Mouse (Mus musculus) stomach, embryonic 16.5 days (tissue): ENCODE measurements around the gene Xpo4. TPM values are rescaled to one million over a fixed set of nuclear protein-coding genes. Genes with fewer than 3 reads are reported as not detected.
A peak's percentile ranks its signal among the peaks of the same experiment; 100 is the strongest.
"Not testable (repeated sequence)": the region's sequence is repeated elsewhere in the genome, so short reads cannot be mapped to it uniquely, and the experiment has no call there.

Experiments used
- ATAC-seq: fragments of 200-750 bp; cut with Nextera tagmentation; 2 replicates; pipeline ENCODE4 v1.8.0; 2017; ENCODE audit warnings: moderate number of reproducible peaks, moderate TSS enrichment; ENCODE audit not compliant: insufficient read depth, low FRiP score
- H3K27ac ChIP-seq: fragments of 300-500 bp; sonication (generic); 2 replicates; pipeline ENCODE4 v1.5.1; 2014; ENCODE audit warnings: low read length
- H3K27me3 ChIP-seq: fragments of 300-500 bp; sonication (generic); 2 replicates; pipeline ENCODE4 v1.6.1; 2014; ENCODE audit warnings: low read length, control low read depth, mixed read lengths; ENCODE audit not compliant: control insufficient read depth, insufficient read depth
- H3K36me3 ChIP-seq: fragments of 300-500 bp; sonication (generic); 2 replicates; pipeline ENCODE4 v1.6.1; 2014; ENCODE audit warnings: low read length; ENCODE audit not compliant: control insufficient read depth, insufficient read depth
- H3K4me1 ChIP-seq: fragments of 300-500 bp; sonication (generic); 2 replicates; pipeline ENCODE4 v1.6.1; 2014; ENCODE audit warnings: low read length, control low read depth, mixed read lengths; ENCODE audit not compliant: control insufficient read depth, insufficient read depth
- H3K4me2 ChIP-seq: fragments of 300-500 bp; sonication (generic); 2 replicates; pipeline ENCODE4 v1.6.1; 2014; ENCODE audit warnings: low read depth, low read length, mixed read lengths
- H3K4me3 ChIP-seq: fragments of 300-500 bp; sonication (generic); replicated peaks from 2 replicates; pipeline ENCODE4 v1.5.1; 2014; ENCODE audit warnings: mild to moderate bottlenecking, low read length
- H3K9ac ChIP-seq: fragments of 300-500 bp; sonication (generic); 2 replicates; pipeline ENCODE4 v1.6.1; 2014; ENCODE audit warnings: low read length
- H3K9me3 ChIP-seq: fragments of 300-500 bp; sonication (generic); replicated peaks from 2 replicates; pipeline ENCODE4 v1.6.1; 2016; ENCODE audit warnings: low read length, control low read depth; ENCODE audit not compliant: control insufficient read depth
- WGBS: fragments of 180-500 bp; shearing (Covaris S2); extraction: QIAGEN DNeasy Blood & Tissue Kit; methylation state at CpG from one replicate; pipeline ENCODE4 v1.1.7; 2014; 5-methylcytosine and 5-hydroxymethylcytosine counted together
- polyA plus RNA-seq: library from polyadenylated mRNA; unstranded; fragments of >200 nt; fragmentation: Nextera tagmentation; extraction: Ambion mirVana; gene quantifications from 2 replicates; pipeline ENCODE4 v1.2.1, GENCODE M21; 2015

Gene Xpo4
- polyA plus RNA-seq, 1 experiment from 2014 or later, result 18.6 TPM

- peaks cover 8% of the 10 kb centered on the region for H3K4me1 ChIP-seq
- H3K27me3 ChIP-seq, result no peaks in the 10 kb centered on the region
- H3K36me3 ChIP-seq, result no peaks in the 10 kb centered on the region
- peak overlapping the region; percentile 95 for H3K9ac ChIP-seq
- peak overlapping the region; percentile 96 for H3K27ac ChIP-seq
- WGBS, result 0% methylated on average over 19 of the region's 19 CpGs
- H3K4me3 ChIP-seq, result peak overlapping the region; percentile 74
- peak overlapping the region; percentile 76 for H3K4me2 ChIP-seq
- ATAC-seq, result peak; percentile 65; the same call in 1 of the 2 replicates
- H3K9me3 ChIP-seq, result no peaks in the 10 kb centered on the region
These were observed 864 bp downstream of the Xpo4 start for GRCm38 (mm10) chr14:57664311-57664821.

GRCm38 (mm10) chr14:57663630-57664029 is 1.6 kb downstream of the Xpo4 start:
- Histone ChIP-seq H3K9me3 (no peaks in the 10 kb centered on the region), H3K27ac (no peak overlapping the region), H3K4me2 (peak overlapping the region; percentile 76), H3K4me1 (peaks cover 8% of the 10 kb centered on the region), H3K9ac (peak overlapping the region; percentile 54), H3K4me3 (peak overlapping the region; percentile 74), H3K27me3 (no peaks in the 10 kb centered on the region), H3K36me3 (no peaks in the 10 kb centered on the region)
- 26% methylated on average over 1 of the region's 1 CpGs for WGBS
- ATAC-seq, result no peak

- 95% methylated on average over 4 of the region's 4 CpGs for WGBS
These were observed 6.9 kb downstream of the Xpo4 start for GRCm38 (mm10) chr14:57658301-57658700.

GRCm38 (mm10) chr14:57657500-57657899 is 7.7 kb downstream of the Xpo4 start:
- H3K9me3 ChIP-seq, result no peaks in the 10 kb centered on the region
- no peaks in the 10 kb centered on the region for H3K27me3 ChIP-seq
- H3K36me3 ChIP-seq, result no peaks in the 10 kb centered on the region
- H3K4me2 ChIP-seq, result no peak overlapping the region
- whole genome bisulfite sequencing, result 96% methylated on average over 2 of the region's 2 CpGs
- H3K27ac ChIP-seq, result no peak overlapping the region
- H3K4me1 ChIP-seq, result no peaks in the 10 kb centered on the region
- no peak for ATAC-seq
- no peak overlapping the region for H3K4me3 ChIP-seq
- H3K9ac ChIP-seq, result no peak overlapping the region

More at GRCm38 (mm10) chr14:57658301-57658700, 6.9 kb downstream of the Xpo4 start:
- Histone ChIP-seq H3K4me3 (no peak overlapping the region), H3K4me1 (peaks cover 4% of the 10 kb centered on the region; the same call in 1 of the 2 replicates), H3K27ac (no peak overlapping the region), H3K4me2 (no peak overlapping the region), H3K27me3 (no peaks in the 10 kb centered on the region), H3K36me3 (no peaks in the 10 kb centered on the region), H3K9ac (no peak overlapping the region), H3K9me3 (no peaks in the 10 kb centered on the region)
- ATAC-seq, result no peak

GRCm38 (mm10) chr14:57656519-57656918 is 8.7 kb downstream of the Xpo4 start:
- H3K4me2 ChIP-seq, H3K4me1 ChIP-seq, H3K4me3 ChIP-seq, H3K27ac ChIP-seq, H3K9ac ChIP-seq, H3K27me3 ChIP-seq, H3K9me3 ChIP-seq, H3K36me3 ChIP-seq, ATAC-seq: not testable (repeated sequence)
- 94% methylated on average over 3 of the region's 3 CpGs for WGBS

GRCm38 (mm10) chr14:57649501-57649900 is 15.7 kb downstream of the Xpo4 start:
- no peaks in the 10 kb centered on the region for H3K4me1 ChIP-seq
- no peaks in the 10 kb centered on the region for H3K27me3 ChIP-seq
- H3K9me3 ChIP-seq, result no peaks in the 10 kb centered on the region
- H3K4me3 ChIP-seq, result no peak overlapping the region
- no peaks in the 10 kb centered on the region for H3K36me3 ChIP-seq
- no peak for ATAC-seq
- no peak overlapping the region for H3K9ac ChIP-seq
- H3K27ac ChIP-seq, result no peak overlapping the region
- H3K4me2 ChIP-seq, result no peak overlapping the region

GRCm38 (mm10) chr14:57646155-57646554 is 19.1 kb downstream of the Xpo4 start:
- Histone ChIP-seq H3K27me3 (no peaks in the 10 kb centered on the region), H3K4me1 (no peaks in the 10 kb centered on the region), H3K27ac (no peak overlapping the region), H3K9ac (no peak overlapping the region), H3K9me3 (no peaks in the 10 kb centered on the region), H3K4me2 (no peak overlapping the region), H3K4me3 (no peak overlapping the region), H3K36me3 (no peaks in the 10 kb centered on the region)
- 86% methylated on average over 4 of the region's 4 CpGs for WGBS
- no peak for ATAC-seq

GRCm38 (mm10) chr14:57639153-57639552 is 26.1 kb downstream of the Xpo4 start:
- no peaks in the 10 kb centered on the region for H3K27me3 ChIP-seq
- no peaks in the 10 kb centered on the region for H3K4me1 ChIP-seq
- H3K27ac ChIP-seq, result no peak overlapping the region
- H3K9me3 ChIP-seq, result no peaks in the 10 kb centered on the region
- no peak overlapping the region for H3K4me3 ChIP-seq
- H3K4me2 ChIP-seq, result no peak overlapping the region
- H3K36me3 ChIP-seq, result no peaks in the 10 kb centered on the region
- WGBS, result 81% methylated on average over 3 of the region's 3 CpGs
- H3K9ac ChIP-seq, result no peak overlapping the region
- peak; percentile 53; the same call in 1 of the 2 replicates for ATAC-seq

GRCm38 (mm10) chr14:57634141-57634540 is 31.1 kb downstream of the Xpo4 start:
- WGBS, result 72% methylated on average over 5 of the region's 5 CpGs
- no peaks in the 10 kb centered on the region for H3K9me3 ChIP-seq
- H3K4me1 ChIP-seq, result no peaks in the 10 kb centered on the region
- H3K4me2 ChIP-seq, result no peak overlapping the region
- H3K27me3 ChIP-seq, result no peaks in the 10 kb centered on the region
- H3K27ac ChIP-seq, result no peak overlapping the region
- 0 out of 2 replicates have a peak, but pooled peaks cover under 1% of the 10 kb centered on the region for H3K36me3 ChIP-seq
- no peak overlapping the region for H3K9ac ChIP-seq
- no peak for ATAC-seq
- H3K4me3 ChIP-seq, result no peak overlapping the region
